Mouse (Mus musculus) spleen, adult 2 months (tissue): ENCODE measurements around the gene Art4. TPM values are rescaled to one million over a fixed set of nuclear protein-coding genes. Genes with fewer than 3 reads are reported as not detected.

Experiments
- DNase-seq, 2 experiments: peaks; one replicate each; pipeline versions ENCODE4 v3.0.0 to v3.0.0-alpha.2; 2012 to 2021; ENCODE audit warnings: low spot score in 2 of 2, low read depth in 1 of 2
- H3K27ac ChIP-seq: fragments of 200-500 bp; 2 replicates; pipeline ENCODE4 v1.5.1; 2012; ENCODE audit warnings: low read length, inconsistent platforms; ENCODE audit not compliant: insufficient read depth
- H3K27me3 ChIP-seq: fragments of 200-500 bp; 2 replicates; pipeline ENCODE4 v1.6.1; 2012; ENCODE audit warnings: mild to moderate bottlenecking, moderate library complexity, low read length, inconsistent platforms; ENCODE audit not compliant: control insufficient read depth, insufficient read depth
- H3K36me3 ChIP-seq: fragments of 200-500 bp; 2 replicates; pipeline ENCODE4 v1.6.1; 2012; ENCODE audit warnings: mild to moderate bottlenecking, low read length, inconsistent platforms; ENCODE audit not compliant: control insufficient read depth, insufficient read depth
- H3K4me1 ChIP-seq: fragments of 200-500 bp; 2 replicates; pipeline ENCODE4 v1.6.1; 2011; ENCODE audit warnings: inconsistent platforms; ENCODE audit not compliant: control insufficient read depth, insufficient read depth, insufficient read length
- H3K4me3 ChIP-seq: fragments of 200-500 bp; 2 replicates; pipeline ENCODE4 v1.5.1; 2011; ENCODE audit warnings: mild to moderate bottlenecking, inconsistent platforms; ENCODE audit not compliant: insufficient read depth, insufficient read length; ENCODE audit errors: extremely low read depth
- CTCF ChIP-seq: fragments of 200-500 bp; IDR thresholded peaks from 2 replicates; pipeline ENCODE4 v1.5.1; 2011; ENCODE audit warnings: mild to moderate bottlenecking, inconsistent platforms; ENCODE audit not compliant: insufficient read depth, insufficient read length, insufficient replicate concordance; ENCODE audit errors: extremely low read depth
- POLR2A ChIP-seq: fragments of 200-500 bp; IDR thresholded peaks from 2 replicates; pipeline ENCODE4 v1.6.1; 2011; ENCODE audit warnings: low read depth, low read length, inconsistent platforms
- WGBS: fragments of 180-500 bp; shearing (Covaris S2); methylation state at CpG from one replicate; pipeline ENCODE4 v1.1.7; 2018; 5-methylcytosine and 5-hydroxymethylcytosine counted together
- polyA plus RNA-seq: library from polyadenylated mRNA; depleted of rRNA; stranded (reverse); fragments of >200 nt; gene quantifications from 2 replicates; pipeline ENCODE4 v1.2.3, GENCODE M21; 2012

Gene Art4
- polyA plus RNA-seq, 1 experiment, result 4.8 TPM

DNA sequence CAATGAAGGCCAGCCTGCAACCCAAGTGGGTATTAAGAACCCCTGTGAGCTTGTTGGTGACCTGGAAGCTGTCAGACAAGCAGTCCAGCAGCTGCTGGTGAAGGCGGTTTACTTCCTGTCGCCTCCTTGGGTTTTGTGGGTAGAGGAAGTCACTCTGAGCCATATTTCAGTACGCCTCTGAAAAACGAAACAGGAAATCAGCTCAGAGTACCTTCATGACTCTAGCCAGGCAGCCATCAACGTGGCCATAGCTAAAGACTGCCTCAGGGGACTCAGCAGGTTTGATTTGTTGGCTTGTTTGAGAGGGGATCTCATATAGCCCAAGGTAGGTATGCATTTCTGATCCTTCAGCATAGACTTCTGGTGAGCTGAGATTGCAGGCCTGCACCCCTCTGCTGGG lies 25.8 kb downstream of the Art4 start:
- H3K27me3 ChIP-seq, result no peaks in the 10 kb centered on the region
- H3K4me3 ChIP-seq, result no peak overlapping the region
- H3K4me1 ChIP-seq, result no peaks in the 10 kb centered on the region; the same call in 1 of the 2 replicates
- peak in 1 of 2 experiments; percentile 49 for DNase-seq
- TF ChIP-seq CTCF (no peak), POLR2A (no peak)
- peak overlapping the region; percentile 19; the same call in 1 of the 2 replicates for H3K27ac ChIP-seq
- WGBS, result 9% methylated on average over 5 of the region's 5 CpGs
- H3K36me3 ChIP-seq, result no peaks in the 10 kb centered on the region

GRCm38 (mm10) chr6:136828681-136829080 lies 28.9 kb downstream of the Art4 start:
- Histone ChIP-seq H3K36me3 (peaks cover 11% of the 10 kb centered on the region), H3K27ac (no peak overlapping the region), H3K4me1 (no peaks in the 10 kb centered on the region; the same call in 1 of the 2 replicates), H3K27me3 (no peaks in the 10 kb centered on the region), H3K4me3 (no peak overlapping the region)
- TF ChIP-seq POLR2A, result no peak
- TF ChIP-seq CTCF, result no peak
- WGBS, result 38% methylated on average over 4 of the region's 4 CpGs
- DNase-seq, result no peak

DNA sequence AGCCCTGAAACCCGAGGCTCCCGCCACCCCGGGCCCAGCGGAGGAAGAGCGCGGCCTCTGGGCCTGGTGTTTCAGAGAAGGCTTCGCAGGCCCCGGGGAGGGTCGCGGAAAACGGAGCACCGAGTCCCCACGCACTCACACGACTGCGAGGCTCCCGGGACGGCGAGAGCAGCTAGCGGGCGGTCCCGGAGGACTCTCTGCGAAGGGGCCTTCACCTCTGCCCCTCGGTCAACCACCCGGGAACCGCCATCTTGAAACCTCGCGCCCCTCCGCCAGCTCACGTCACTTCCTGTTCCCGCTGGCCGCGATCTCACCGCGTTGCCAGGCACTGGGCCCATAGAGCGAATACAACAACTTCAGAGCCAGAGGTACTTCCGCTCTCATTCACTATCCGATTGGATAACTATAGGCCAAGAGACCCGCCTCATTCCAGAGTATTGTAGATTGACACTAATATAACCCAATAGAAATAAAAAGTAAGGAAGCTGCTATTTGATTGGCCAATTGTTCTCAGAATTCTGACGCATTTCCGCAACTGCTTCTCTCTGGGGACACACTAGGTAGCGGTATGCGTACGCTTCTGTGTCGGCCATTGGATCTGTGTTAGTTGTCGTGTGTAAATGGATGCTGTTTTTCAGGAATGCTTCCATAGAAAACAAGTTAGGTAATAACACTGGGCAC lies 29.5 kb downstream of the Art4 start, which contains the start of gene Wbp11:
Gene Wbp11, minus strand, starts transcription at position 353 of the 681 bp plus-strand sequence.
- peak within 1 kb of the TSS; percentile 69 for H3K27ac ChIP-seq
- peaks cover 13% of the 10 kb centered on the region for H3K36me3 ChIP-seq
- WGBS, result under 1% methylated on average over 45 of the region's 45 CpGs
- H3K27me3 ChIP-seq, result no peaks in the 10 kb centered on the region
- no peaks in the 10 kb centered on the region; the same call in 1 of the 2 replicates for H3K4me1 ChIP-seq
- H3K4me3 ChIP-seq, result peak within 1 kb of the TSS; percentile 86
- no peak for TF ChIP-seq CTCF
- TF ChIP-seq POLR2A, result peak; percentile 64
- DNase-seq, result peak; percentile 91 to 98

DNA sequence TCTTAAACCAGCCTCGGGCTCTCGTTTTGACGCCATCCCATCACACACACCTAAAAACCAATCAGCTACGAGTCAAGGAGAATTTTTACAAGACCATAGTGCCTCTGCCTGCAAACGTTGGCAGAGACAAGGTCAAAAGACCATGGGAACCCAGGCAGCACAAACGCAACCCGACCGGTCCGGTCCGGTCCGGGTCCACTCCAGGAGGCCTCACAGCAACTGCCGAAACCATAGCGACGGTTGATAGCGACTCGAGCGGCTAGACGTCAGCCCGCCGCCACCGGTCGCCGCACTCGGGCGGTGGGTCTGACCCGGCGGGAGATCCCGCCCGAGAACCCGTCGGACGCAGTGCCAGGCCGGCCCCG lies 30.0 kb downstream of the Art4 start, which contains the start of gene BC049715:
Gene BC049715, plus strand, starts transcription at position 111 of the 365 bp plus-strand sequence.
- WGBS, result under 1% methylated on average over 34 of the region's 34 CpGs
- no peak for TF ChIP-seq CTCF
- no peak for TF ChIP-seq POLR2A
- no peaks in the 10 kb centered on the region for H3K27me3 ChIP-seq
- no peak for DNase-seq
- H3K36me3 ChIP-seq, result peaks cover 18% of the 10 kb centered on the region
- peak within 1 kb of the TSS; percentile 69 for H3K27ac ChIP-seq
- no peaks in the 10 kb centered on the region; the same call in 1 of the 2 replicates for H3K4me1 ChIP-seq
- H3K4me3 ChIP-seq, result peak within 1 kb of the TSS; percentile 86

DNA sequence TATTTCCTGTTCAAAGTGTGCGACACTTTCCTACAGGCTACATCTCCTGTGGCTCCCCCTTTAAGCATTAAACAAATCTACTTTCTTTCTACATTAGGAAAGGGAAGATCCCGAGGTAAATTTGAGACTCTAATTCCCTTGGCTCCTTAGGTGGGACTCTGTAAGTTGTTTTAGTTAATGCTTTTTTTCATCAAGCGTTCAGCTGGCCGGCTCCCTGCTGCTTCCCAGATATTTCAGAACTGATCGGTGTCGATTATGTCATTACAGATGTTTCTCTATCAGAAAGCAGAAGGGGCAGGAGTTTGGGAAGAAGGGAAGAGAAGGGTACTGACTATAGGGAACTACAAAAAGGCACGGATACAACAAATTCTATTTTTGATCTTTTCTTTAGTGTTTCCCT lies 30.4 kb downstream of the Art4 start:
- TF ChIP-seq POLR2A, result no peak
- no peak for TF ChIP-seq CTCF
- Histone ChIP-seq H3K4me3 (peak overlapping the region; percentile 86), H3K36me3 (peaks cover 21% of the 10 kb centered on the region), H3K27ac (no peak overlapping the region), H3K27me3 (no peaks in the 10 kb centered on the region), H3K4me1 (no peaks in the 10 kb centered on the region; the same call in 1 of the 2 replicates)
- 5% methylated on average over 7 of the region's 7 CpGs for WGBS
- no peak for DNase-seq

- no peak for DNase-seq
- TF ChIP-seq POLR2A (no peak), CTCF (no peak)
- Histone ChIP-seq H3K4me1 (no peaks in the 10 kb centered on the region; the same call in 1 of the 2 replicates), H3K4me3 (no peak overlapping the region), H3K36me3 (peaks cover 41% of the 10 kb centered on the region), H3K27ac (no peak overlapping the region), H3K27me3 (no peaks in the 10 kb centered on the region)
- 91% methylated on average over 8 of the region's 8 CpGs for WGBS
Observed at GRCm38 (mm10) chr6:136824987-136825386, 32.5 kb downstream of the Art4 start.

GRCm38 (mm10) chr6:136821086-136821485 lies 36.4 kb downstream of the Art4 start:
- no peak for TF ChIP-seq POLR2A
- TF ChIP-seq CTCF, result no peak
- WGBS, result 96% methylated on average over 18 of the region's 18 CpGs
- H3K4me3 ChIP-seq, result no peak overlapping the region
- no peaks in the 10 kb centered on the region for H3K27me3 ChIP-seq
- peaks cover 64% of the 10 kb centered on the region for H3K36me3 ChIP-seq
- H3K27ac ChIP-seq, result no peak overlapping the region
- DNase-seq, result no peak
- no peaks in the 10 kb centered on the region for H3K4me1 ChIP-seq
